Mouse (Mus musculus) B cell, adult (primary cell): ENCODE measurements around the gene Ripk4. TPM values are rescaled to one million over a fixed set of nuclear protein-coding genes. Genes with fewer than 3 reads are reported as not detected.

Experiments
- total RNA-seq: library from RNA; stranded (reverse); gene quantifications from 4 replicates; pipeline ENCODE4 v1.2.4, GENCODE M21; 2023; ENCODE audit not compliant: inconsistent age

Gene Ripk4
- total RNA-seq, result 0.24 to 0.38 TPM (median 0.30 TPM) in 4 replicates

DNA sequence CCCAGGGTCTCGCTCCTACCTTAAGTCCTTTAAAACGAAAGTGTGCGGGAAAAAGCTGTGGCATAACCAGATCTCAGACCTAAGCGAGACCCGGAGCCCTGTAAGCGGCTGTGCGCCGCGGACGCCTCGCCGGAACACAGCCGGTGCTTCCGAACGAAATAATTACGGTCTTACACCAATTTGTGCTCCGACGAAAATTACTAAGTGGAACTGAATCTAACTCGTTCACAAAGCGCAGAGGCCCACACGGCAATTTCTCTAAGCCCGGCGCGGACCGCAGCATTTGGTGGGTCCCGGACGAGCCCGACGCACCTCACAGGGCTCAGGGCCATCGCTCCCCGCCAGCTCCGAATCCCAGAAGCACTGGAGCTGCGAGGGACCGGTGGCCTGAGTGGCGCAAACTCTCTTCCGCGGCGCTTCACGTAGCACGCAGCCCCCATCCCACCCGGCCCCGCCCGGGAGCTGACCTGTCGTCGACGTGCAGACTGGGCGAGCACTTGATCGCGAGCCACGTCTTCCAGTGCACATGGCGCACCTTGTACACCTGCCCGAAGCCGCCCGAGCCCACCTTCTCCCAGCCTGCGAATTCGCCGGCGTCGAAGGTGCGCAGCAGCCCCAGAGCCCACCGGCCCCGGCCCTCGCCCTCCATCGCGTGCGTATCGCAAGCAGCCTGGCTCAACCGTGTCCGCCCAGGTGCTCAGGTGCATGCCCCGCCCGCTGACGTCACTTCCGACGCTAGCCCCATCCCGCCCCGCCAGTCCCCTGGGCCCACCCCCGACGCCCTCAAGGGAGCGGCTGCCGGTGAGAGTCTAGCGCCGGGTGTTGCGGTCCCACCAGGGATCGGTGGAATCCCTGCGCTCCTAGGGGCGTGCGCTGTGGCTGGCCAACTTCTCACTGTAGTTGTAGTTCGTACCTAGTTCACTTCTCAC is at the start of gene Ripk4:
Gene Ripk4 (minus strand): TSS at position 727 of the 929 bp plus-strand sequence.

Other genes with a start within 250 kb of the Ripk4 start
- not detected in 4 replicates for gene Fam3b, start 249.0 kb downstream of the Ripk4 start, total RNA-seq
- gene Tmprss2, start 152.6 kb downstream of the Ripk4 start, total RNA-seq, result not detected in 4 replicates
- gene Prdm15, start 88.1 kb upstream of the Ripk4 start, total RNA-seq, result 29.4 to 31.6 TPM (median 30.7 TPM) in 4 replicates
- 9.3 to 13.1 TPM (median 11.1 TPM) in 4 replicates for gene C2cd2, start 198.8 kb upstream of the Ripk4 start, total RNA-seq
- gene Zbtb21, start 198.8 kb upstream of the Ripk4 start, total RNA-seq, result 90.3 to 105 TPM (median 96.9 TPM) in 4 replicates
- gene B230307C23Rik, start 233.5 kb upstream of the Ripk4 start, total RNA-seq, result 17.8 to 30.4 TPM (median 18.4 TPM) in 4 replicates